Mouse (Mus musculus): ENCODE results near the gene Luzp1.

Gene Luzp1

DNA sequence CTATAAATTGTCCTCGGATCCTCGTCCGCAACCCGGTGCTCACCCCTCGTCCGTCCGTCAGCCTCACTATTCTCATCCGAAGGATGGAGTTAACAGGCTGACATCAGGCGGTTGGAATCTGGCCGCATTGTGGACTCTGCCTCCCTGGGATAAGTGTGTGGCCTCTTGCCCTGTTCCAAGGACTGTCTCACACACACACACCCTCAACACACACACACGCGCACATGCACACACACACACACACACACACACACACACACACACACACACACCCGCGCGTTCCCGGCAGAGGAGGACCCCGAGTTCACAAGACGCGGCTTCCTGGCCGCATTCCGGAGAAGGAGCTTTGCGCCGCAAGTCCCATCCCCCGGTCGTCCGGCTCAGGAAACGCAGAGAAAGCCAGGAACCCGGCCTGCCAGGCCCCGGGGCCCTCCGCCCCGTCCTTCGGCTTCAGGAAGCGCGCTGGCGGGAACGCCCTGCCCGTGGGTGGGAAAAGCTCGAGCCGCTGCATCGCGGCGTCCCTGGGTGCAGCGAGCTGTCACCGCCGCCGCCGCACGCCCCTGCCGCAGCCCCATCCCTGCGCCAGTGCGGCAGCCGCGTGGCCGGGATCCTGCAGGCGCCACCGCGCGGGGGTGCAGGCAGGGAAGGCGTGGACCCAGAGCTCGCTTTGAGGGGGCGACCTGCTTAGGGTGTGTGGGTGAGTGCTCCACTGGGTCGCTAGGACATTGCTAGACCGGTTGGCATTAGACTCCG lies 7.3 kb upstream of the Luzp1 start, which contains the start of gene 6030445D17Rik:
Gene 6030445D17Rik (plus strand): TSS at position 165 of the 753 bp plus-strand sequence.
- DNase-seq (ENCODE audit: extremely low spot score, low spot score): peak; percentile 81

DNA sequence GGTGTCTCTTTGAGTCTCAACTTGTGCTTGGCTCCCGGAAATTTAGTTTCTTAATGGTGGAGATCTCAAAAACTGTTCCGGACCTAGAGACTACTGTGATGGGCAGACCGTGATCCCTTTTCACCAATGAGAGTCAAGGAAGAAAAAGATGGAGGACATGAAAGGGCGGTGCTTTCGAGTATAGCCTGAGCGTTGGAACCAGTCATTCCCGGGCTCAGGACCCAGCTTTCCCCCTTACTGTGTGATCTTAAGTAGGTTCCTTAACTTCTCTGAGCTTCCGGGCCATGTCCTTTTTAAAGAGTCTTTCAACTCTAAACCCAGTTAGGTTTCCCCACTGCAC lies 6.8 kb upstream of the Luzp1 start:
- DNase-seq (ENCODE audit: extremely low spot score, low spot score): no peak

DNA sequence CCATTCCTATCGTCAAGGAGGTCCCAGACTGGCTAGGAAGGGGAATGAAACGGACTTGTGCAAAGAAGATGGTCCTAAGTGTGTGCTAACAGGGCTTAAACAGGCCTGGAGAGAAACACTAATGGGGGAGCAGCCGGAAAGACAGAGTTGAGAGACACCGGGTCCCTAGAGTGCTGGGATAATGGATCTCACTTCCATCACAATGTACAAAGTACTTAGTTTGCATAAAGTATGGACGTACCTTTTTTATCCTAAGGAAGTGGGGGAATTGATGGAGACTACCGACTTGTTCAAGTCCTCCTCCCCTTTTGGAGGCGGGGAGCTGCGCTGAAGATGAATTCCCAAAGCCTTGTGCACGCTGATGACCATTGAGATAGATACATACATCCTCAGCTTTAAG lies 6.1 kb upstream of the Luzp1 start:
- no peak for DNase-seq (ENCODE audit: extremely low spot score, low spot score)

DNA sequence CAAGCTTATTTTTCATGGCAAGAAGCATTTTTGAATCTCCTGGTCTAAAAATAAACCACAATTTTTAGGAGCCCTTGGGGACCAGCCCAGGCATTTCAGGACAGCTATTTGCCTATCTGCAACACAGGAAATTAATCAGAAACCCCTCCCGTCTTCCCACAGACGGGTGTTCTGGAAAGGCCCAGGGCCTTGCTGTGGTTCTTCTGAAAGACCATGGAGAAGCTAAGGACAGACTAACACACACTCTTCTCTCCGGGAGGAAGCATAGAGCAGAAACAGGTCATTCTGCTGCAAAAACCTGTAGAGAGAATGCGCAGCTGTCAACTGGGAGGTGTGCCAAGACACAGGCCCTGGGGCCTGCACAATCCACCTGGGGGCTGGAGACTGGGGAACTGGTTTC lies 3.3 kb upstream of the Luzp1 start:
- no peak for DNase-seq (ENCODE audit: extremely low spot score, low spot score)

DNA sequence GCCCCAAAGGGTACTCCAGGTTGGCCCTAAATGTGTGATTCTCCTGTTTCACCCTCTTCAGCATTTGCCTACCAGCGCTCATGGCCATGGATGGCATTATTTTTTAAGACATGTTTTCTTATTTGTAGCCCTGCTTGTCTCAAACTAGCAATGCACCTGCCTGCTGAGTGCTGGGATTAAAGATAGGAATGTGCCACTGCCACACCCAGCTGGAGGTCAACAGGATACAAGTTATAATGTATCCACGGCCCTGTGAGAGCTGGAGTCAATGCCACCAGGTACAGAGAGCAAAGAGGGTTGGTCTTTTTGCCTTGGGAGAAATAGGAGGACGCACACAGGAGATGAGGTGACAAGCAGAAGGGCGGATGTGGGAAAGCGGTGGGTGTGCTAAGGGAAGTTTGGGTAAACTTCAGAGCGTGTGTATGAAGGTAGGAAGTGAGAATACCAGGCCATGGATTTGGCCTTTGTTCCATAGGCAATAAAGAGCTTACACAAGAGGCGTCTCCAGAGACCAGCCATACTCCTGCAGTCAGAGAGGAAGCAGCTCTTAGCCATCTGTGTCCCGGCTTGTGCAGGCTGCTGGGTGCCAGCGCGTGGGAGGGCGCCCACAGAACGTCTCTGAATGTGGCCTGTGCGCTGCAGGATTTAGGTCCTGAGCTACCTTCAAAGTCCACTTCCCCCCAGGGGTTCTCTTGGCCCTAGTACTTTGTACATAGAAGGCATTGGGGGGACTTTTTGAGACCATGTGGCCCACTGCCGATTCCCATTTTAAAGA lies 821 bp upstream of the Luzp1 start:
- no peak for DNase-seq (ENCODE audit: extremely low spot score, low spot score)

DNA sequence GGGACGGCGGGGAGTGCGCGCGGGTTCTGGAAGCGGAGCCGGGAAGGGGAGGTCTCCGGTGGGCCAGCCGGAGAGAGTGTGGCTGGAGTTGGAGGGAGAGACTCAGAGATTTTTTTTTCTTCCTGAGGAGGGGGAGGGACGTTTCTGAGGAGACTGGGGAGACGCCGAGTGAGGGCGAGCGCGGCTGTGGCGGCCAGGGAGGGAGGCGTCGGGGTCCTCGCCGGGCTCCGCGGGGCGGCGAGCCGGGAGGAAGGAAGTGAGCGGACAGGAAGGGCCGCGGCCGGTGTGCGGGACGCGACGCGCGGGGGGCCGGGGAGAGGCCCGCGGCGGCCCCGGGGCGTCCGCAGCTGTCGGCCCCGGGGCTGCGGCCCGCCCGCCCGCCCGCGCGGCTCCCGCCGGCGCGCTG lies 383 bp downstream of the Luzp1 start:
- DNase-seq (ENCODE audit: extremely low spot score, low spot score): no peak

DNA sequence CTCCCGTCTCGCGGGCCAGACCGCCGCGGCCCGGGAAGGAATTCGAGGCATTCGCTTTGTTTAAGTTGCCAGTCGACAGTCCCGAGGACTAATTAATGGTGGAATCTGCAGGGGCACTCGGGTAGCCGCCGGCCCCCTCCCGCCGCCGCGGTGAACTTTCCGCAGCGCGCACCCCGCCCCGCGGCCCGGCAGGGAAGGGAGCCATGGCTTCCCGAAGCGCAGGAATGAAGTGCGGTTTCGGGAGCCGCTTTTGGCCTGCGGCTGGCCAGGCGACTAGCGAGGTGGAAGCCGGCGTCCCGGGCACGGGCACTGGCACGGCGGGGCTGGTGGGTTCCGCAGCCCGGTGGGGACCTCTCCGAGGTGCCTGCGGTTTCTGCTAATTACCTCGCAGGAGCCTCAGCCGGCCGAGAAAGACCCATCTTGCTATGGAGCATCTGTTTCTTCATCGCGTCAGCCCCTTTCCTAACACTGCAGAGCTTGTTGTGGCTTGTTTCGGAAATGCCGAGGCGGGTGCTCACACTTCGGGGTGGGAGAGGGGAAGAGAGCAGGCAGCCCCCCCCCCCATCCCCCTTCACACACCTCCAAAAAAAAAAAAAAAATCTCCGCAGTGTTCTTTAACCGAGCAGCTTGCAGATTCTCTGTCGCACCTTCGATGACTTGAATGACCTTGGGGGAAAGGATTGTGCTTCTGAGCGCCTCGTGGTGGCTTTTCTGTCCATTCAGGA lies 948 bp downstream of the Luzp1 start:
- DNase-seq (ENCODE audit: extremely low spot score, low spot score): peak; percentile 80

DNA sequence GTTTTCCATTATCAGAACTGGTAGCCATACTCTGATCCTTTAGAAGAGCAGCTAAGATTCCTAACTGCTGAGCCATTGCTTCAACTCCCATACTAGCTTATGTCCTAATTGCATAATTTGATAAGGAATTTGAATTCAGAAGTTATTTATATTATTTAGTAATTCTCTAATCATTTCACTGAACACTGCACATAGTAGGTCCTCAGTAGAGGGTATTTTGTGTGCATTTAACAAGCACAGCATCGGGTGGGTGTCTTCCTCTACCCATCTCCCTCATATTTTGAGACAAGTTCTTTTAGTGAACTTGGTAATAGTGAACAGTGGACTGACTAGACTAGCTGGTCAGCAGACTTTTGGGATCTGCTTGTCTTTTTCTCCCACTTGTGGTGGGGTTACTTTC lies 7.1 kb downstream of the Luzp1 start:
- DNase-seq (ENCODE audit: extremely low spot score, low spot score): no peak

DNA sequence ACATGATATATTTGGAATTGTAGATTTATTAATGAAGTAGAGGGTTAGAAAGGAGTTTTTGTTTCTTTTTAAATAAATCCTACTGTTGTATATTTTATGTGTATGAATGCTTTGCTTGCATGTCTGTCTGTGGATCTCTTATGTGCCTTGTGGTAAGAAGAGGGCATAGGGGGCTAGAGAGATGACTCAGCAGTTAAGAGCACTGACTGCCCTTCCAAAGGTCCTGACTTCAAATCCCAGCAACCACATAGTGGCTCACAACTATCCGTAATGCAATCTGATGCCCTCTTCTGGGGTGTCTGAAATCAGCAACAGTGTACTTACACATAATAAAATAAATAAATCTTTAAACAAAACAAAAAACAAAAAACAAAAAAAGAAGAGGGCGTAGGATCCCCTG lies 17.0 kb downstream of the Luzp1 start:
- DNase-seq (ENCODE audit: extremely low spot score, low spot score): no peak

DNA sequence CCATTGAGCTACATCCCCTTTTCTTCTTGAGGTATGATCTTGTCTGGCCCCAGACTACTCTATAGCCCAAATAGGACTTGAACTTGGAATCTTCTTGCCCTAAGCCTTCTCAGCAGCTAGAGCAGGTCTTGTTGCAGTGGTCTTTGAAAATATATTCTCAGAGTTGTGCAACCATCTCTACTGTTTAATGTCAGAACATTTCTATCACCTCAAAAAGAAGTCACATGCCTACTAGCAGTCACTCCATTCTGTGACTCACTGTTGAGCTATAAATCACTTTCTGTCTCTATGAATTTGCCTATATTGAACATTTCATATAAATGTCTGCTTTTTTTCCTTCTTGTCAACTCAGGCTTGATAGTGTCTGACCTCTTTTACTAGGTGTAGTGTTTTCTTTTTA lies 26.4 kb downstream of the Luzp1 start:
- DNase-seq (ENCODE audit: extremely low spot score, low spot score): no peak

DNA sequence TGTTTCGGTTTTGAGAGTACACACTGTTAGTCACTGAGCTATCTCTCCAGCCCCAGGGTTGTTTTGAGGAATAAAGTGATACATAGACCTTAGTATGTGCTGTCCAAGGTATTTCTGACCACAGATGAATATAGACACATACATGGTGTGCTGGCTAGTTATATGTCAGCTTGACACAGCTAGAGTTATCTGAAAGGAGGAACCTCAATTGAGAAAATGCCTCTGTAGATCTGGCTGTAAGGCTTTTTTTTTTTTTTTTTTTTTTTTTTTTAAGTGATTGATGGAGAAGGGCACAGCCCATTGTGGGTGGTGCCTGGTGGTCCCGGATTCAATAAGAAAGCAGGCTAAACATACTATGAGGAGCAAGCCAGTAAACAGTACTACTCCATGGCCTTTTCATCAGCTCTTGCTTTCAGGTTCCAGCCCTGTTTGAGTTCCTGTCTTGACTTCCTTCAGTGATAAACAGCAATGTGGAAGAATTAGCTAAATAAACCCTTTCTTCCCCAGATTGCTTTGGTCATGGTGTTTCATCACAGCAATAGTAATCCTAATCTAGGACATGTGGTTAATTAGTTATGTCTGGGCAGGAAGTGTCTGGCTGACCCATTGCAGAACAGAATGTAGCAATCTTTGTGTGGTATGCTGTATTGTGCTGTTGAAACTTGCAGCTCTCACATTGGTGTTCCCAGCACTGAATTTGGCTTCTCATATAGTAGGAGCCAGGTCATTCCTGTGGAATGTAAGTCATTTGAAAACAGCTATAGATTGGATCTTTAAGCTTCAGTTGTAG lies 36.1 kb downstream of the Luzp1 start:
- no peak for DNase-seq (ENCODE audit: extremely low spot score, low spot score)

DNA sequence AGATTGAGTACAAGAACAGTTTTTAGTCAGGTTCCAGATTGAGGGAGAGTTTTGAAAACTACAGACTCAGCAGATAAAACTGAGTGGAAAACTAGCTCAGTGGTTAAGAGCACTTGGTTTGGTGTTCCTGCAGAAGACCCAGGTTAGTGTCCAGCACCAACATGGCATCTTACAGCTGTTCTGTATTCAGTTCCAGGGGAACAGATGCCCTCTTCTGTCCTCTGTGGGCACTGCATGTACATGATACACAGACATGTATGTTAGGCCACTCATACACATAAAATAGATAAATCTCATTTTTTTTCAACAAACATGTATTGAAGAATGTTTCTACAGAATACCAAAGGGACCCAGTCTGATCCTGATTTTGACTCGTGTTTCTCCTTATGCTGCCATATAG lies 40.3 kb downstream of the Luzp1 start:
- no peak for DNase-seq (ENCODE audit: extremely low spot score, low spot score)

DNA sequence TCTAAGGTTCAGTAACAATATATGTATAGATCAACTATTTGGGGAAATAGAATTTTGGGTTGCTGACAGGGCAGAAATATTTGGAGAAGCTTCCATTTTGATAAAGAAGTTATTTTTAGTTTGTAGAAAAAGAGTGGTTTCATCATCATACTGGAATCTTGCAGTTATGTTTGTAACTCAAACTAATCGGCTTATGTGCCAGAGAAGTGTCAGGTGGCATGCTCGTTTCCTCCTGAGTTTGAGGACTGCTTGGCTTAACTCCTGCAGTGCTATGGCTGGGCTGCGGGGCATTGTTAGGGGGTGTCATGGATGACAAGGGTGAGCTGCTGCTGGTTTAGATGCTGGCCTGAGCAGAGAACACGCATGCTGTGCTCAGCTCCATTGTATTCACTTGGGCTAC lies 42.1 kb downstream of the Luzp1 start:
- no peak for DNase-seq (ENCODE audit: extremely low spot score, low spot score)

DNA sequence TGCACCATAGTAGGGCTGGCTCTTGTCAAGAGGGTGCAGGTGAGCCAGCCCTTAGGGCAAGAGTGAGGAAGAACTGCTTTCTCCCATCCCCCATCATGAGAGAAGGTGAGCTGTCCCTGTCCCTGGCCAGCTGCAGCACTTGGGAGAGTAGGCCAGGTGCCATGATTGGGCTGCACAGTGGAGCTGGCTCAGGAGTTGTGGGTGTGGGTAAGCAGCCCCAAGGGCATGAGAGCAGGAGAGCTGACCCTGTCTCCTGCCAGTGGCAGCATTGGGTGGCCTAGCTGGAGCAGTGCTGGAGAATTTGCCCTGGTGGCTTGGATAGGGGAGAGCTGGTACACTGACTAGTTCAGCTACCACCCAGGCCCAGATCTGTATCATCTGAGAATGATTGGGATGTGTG lies 43.3 kb downstream of the Luzp1 start:
- no peak for DNase-seq (ENCODE audit: extremely low spot score, low spot score)

DNA sequence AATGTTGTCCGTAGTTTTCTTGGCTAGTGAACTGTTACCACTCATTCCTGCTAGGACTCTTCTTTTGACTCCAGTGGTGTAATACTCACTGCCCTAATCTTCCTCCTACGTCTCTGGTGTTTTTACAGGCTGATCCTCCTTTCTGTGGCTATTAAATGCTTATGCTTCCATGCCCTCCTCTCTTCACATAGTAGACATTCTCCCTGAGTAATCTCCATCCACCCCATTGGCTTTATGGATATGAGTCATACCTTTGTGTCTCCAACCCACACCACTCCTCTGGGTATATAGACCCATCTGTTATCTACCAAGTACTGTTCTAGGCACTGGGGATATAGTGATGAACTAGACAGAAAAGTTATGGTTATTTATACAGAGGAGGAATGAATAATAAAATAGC lies 48.6 kb downstream of the Luzp1 start:
- no peak for DNase-seq (ENCODE audit: extremely low spot score, low spot score)

DNA sequence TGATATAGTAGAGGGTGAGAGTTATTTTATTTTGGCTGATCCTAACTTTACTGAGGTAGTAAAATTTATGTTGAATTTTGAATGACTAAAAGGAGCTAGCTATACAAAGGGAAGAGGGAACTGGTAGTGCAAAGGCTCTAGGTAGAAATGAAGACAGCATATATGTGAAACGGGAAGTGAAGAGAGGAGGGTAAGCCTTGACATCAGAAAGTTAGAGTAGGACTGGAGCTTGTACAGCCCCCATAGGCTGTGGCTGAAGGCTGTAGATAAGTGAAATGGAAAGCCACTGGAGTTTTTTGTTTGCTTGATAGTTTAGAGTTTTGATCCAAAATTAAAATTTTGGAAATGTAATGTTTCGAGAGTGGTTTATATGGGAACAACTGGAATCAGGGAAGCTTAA lies 49.0 kb downstream of the Luzp1 start:
- no peak for DNase-seq (ENCODE audit: extremely low spot score, low spot score)

DNA sequence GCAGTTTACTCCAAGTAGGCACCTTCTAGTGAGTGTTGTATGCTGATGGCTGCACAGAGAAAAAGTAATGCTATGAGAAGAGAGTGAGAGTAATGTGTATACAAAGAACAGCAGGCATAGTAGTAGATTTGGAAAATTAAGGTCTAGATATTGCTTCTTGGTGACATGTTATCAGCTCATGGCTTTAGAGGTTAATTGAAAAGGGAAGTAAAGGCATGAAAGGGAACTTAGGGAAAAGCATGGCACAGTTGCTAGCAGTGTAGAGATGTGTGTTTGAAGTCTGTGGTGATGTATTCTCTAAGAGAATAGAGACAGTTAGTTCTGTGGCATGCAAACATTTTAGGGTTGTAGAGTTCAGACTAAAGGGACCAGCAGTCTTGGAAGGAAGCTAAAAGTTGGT lies 50.3 kb downstream of the Luzp1 start:
- DNase-seq (ENCODE audit: extremely low spot score, low spot score): no peak

DNA sequence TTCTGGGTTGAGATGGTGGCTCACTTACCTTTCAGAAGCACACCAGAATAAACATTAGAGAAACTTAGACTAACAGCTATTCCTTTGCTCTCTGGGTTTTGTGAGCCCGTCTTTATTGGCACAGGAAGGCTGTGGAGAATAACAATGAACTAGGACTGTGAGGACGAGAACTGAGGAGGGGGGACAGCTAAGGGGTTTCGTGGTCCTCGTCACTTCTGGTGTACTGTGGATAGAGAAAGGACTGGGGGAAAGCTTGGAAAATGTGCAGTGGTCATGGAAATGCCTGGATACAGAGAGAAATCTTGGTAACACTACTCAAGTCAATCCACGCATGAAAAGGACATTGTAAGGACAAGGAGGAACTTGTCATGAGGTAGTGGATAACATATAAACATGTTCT lies 52.3 kb downstream of the Luzp1 start:
- no peak for DNase-seq (ENCODE audit: extremely low spot score, low spot score)

DNA sequence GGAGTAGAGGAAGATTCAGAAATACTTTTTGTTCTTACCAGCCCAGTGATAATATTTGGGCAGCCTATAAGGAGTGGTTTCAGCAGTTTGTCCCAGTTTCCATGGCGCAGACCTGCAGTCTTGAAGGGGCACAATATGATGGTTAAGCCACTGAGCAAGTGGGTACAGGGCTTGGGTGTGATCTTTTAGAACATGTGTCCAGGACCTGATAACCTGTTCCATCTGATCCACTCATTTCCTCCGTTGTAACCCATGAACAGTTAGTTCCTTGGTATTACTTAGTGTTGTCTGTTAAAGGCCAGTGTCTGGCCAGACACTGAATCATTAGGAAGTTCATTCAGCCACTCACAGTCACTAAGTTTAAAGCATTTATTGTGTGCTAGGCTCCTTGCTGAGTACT lies 54.7 kb downstream of the Luzp1 start:
- DNase-seq (ENCODE audit: extremely low spot score, low spot score): no peak

DNA sequence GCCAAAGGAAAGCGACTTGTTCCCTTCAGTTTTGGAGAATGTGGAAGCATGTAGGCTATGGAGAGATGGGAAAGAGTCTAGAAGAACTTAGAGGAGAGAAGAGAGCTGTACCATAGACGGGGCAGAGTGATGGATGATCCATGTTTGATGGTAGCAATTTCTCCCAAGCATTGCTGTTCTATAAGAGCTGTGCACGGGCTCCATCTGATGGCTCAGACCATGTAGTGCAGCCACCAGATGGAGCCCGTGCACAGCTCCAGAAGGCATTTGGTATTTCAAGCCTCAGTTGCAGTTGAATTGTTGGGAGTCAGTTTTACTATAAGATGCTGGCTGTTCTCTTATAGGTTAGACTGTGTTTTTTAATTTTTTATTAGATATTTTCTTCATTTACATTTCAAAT lies 56.9 kb downstream of the Luzp1 start:
- DNase-seq (ENCODE audit: extremely low spot score, low spot score): peak; percentile 31

DNA sequence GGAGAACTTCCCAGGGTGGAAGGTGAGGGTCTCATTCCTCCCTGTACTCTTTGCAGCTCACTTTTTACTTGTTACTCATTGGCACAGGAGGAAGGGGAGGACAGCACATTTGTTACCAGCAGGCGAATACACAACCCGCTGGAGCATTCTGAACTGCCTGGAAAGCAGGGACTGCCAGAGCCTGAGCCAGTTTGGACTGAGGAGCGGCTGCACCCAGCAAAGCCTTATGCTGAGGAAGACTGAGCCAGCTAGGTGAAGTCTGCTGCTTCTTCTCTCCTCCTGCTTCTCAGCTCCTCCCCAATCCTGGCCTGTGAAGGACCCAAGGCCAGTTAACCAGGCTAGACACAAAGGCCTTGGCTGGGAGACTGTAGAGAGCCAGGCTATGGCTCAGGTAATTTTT lies 75.6 kb downstream of the Luzp1 start:
- no peak for DNase-seq (ENCODE audit: extremely low spot score, low spot score)
